Mouse (Mus musculus): ENCODE data around the gene Sppl3. TPM values are rescaled to one million over a fixed set of nuclear protein-coding genes. Genes with fewer than 3 reads are reported as not detected.

Sppl3 gene
- polyA plus RNA-seq, 1 experiment from 2014 or later, result 21.0 TPM

DNA sequence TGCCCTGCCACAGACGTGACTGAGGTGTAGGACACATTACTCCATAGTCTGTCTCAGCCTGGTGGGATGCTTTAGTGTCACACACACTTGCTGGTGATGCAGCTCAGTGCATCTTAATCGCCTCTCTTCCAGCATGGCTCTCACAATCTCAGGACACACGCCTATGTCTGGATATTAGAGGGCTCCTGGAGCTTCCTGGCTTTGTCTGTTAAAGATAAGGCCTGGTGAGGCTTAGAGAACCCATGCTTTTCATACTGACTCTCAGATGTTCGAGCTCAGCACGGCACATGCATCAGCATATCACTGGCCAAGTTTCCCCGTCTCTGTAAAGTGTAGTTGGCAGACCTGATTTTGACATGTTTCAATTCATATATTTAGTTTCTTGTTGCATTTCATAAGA lies 44.5 kb downstream of the Sppl3 start:
- Histone ChIP-seq H3K9ac (ENCODE audit: low read depth, low read length) (no peak overlapping the region), H3K4me2 (replicated peaks; ENCODE audit: low read depth, low read length) (no peak overlapping the region), H3K9me3 (ENCODE audit: control insufficient read depth, low read length) (no peaks in the 10 kb centered on the region), H3K4me3 (ENCODE audit: low read depth, low read length) (no peak overlapping the region), H3K36me3 (ENCODE audit: control insufficient read depth, insufficient read depth, low read length) (no peaks in the 10 kb centered on the region), H3K4me1 (replicated peaks; ENCODE audit: control insufficient read depth, insufficient read depth, low read length) (no peaks in the 10 kb centered on the region), H3K27ac (ENCODE audit: low read depth, low read length) (no peak overlapping the region), H3K27me3 (ENCODE audit: control insufficient read depth, insufficient read depth, low read length) (no peaks in the 10 kb centered on the region)
- ATAC-seq (ENCODE audit: low FRiP score), result no peak
- no peak for DNase-seq (ENCODE audit: low spot score)
- WGBS, result 85% methylated on average over 6 of the region's 6 CpGs

GRCm38 (mm10) chr5:115057153-115057552 lies 46.2 kb downstream of the Sppl3 start:
- ATAC-seq (ENCODE audit: low FRiP score), result no peak
- Histone ChIP-seq H3K9ac (ENCODE audit: low read depth, low read length) (no peak overlapping the region), H3K36me3 (ENCODE audit: control insufficient read depth, insufficient read depth, low read length) (no peaks in the 10 kb centered on the region), H3K4me1 (replicated peaks; ENCODE audit: control insufficient read depth, insufficient read depth, low read length) (no peaks in the 10 kb centered on the region), H3K4me3 (ENCODE audit: low read depth, low read length) (no peak overlapping the region), H3K27ac (ENCODE audit: low read depth, low read length) (no peak overlapping the region), H3K4me2 (replicated peaks; ENCODE audit: low read depth, low read length) (no peak overlapping the region), H3K9me3 (ENCODE audit: control insufficient read depth, low read length) (no peaks in the 10 kb centered on the region), H3K27me3 (ENCODE audit: control insufficient read depth, insufficient read depth, low read length) (no peaks in the 10 kb centered on the region)
- 95% methylated on average over 4 of the region's 4 CpGs for WGBS
- no peak for DNase-seq (ENCODE audit: low spot score)

- no peaks in the 10 kb centered on the region for H3K36me3 ChIP-seq (ENCODE audit: control insufficient read depth, insufficient read depth, low read length)
- H3K4me2 ChIP-seq (replicated peaks; ENCODE audit: low read depth, low read length), result no peak overlapping the region
- no peaks in the 10 kb centered on the region for H3K27me3 ChIP-seq (ENCODE audit: control insufficient read depth, insufficient read depth, low read length)
- no peaks in the 10 kb centered on the region for H3K4me1 ChIP-seq (replicated peaks; ENCODE audit: control insufficient read depth, insufficient read depth, low read length)
- H3K9ac ChIP-seq (ENCODE audit: low read depth, low read length), result no peak overlapping the region
- ATAC-seq (ENCODE audit: low FRiP score) (no peak), DNase-seq (ENCODE audit: low spot score) (no peak)
- no peak overlapping the region for H3K4me3 ChIP-seq (ENCODE audit: low read depth, low read length)
- H3K27ac ChIP-seq (ENCODE audit: low read depth, low read length), result no peak overlapping the region
- 92% methylated on average over 7 of the region's 7 CpGs for WGBS
- no peaks in the 10 kb centered on the region for H3K9me3 ChIP-seq (ENCODE audit: control insufficient read depth, low read length)
These were observed 47.8 kb downstream of the Sppl3 start for GRCm38 (mm10) chr5:115058584-115059297.

GRCm38 (mm10) chr5:115060067-115060695 lies 49.2 kb downstream of the Sppl3 start:
- H3K9ac ChIP-seq (ENCODE audit: low read depth, low read length), result no peak overlapping the region
- 89% methylated on average over 8 of the region's 8 CpGs for WGBS
- no peaks in the 10 kb centered on the region for H3K27me3 ChIP-seq (ENCODE audit: control insufficient read depth, insufficient read depth, low read length)
- no peaks in the 10 kb centered on the region for H3K4me1 ChIP-seq (replicated peaks; ENCODE audit: control insufficient read depth, insufficient read depth, low read length)
- ATAC-seq (ENCODE audit: low FRiP score), result no peak
- DNase-seq (ENCODE audit: low spot score), result no peak
- no peaks in the 10 kb centered on the region for H3K36me3 ChIP-seq (ENCODE audit: control insufficient read depth, insufficient read depth, low read length)
- H3K27ac ChIP-seq (ENCODE audit: low read depth, low read length), result no peak overlapping the region
- no peak overlapping the region for H3K4me2 ChIP-seq (replicated peaks; ENCODE audit: low read depth, low read length)
- H3K9me3 ChIP-seq (ENCODE audit: control insufficient read depth, low read length), result no peaks in the 10 kb centered on the region
- no peak overlapping the region for H3K4me3 ChIP-seq (ENCODE audit: low read depth, low read length)

DNA sequence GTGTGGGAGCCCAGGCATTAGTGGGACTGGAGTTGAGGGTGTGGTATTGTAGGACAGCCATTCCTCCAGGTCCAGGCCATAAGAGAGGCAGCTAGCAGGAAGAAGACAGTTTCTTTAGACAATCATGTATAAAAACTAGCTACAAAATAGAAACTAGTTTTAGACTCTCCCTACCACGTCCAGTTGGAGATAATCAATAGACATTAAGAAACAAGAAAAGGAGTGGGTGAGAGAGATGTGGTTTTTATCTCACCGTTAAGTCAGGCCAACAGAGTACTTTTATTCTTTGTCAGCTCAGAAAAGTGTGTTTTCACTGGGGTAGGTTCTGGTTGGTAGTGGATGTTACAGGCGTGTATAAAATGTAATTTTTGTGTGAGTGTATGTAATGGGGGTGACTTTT lies 50.0 kb downstream of the Sppl3 start:
- H3K9me3 ChIP-seq (ENCODE audit: control insufficient read depth, low read length), result no peaks in the 10 kb centered on the region
- no peak overlapping the region for H3K4me3 ChIP-seq (ENCODE audit: low read depth, low read length)
- DNase-seq (ENCODE audit: low spot score) (no peak), ATAC-seq (ENCODE audit: low FRiP score) (no peak)
- 93% methylated on average over 3 of the region's 3 CpGs for WGBS
- no peak overlapping the region for H3K27ac ChIP-seq (ENCODE audit: low read depth, low read length)
- H3K4me1 ChIP-seq (replicated peaks; ENCODE audit: control insufficient read depth, insufficient read depth, low read length), result no peaks in the 10 kb centered on the region
- no peak overlapping the region for H3K9ac ChIP-seq (ENCODE audit: low read depth, low read length)
- no peak overlapping the region for H3K4me2 ChIP-seq (replicated peaks; ENCODE audit: low read depth, low read length)
- H3K27me3 ChIP-seq (ENCODE audit: control insufficient read depth, insufficient read depth, low read length), result no peaks in the 10 kb centered on the region
- H3K36me3 ChIP-seq (ENCODE audit: control insufficient read depth, insufficient read depth, low read length), result no peaks in the 10 kb centered on the region

DNA sequence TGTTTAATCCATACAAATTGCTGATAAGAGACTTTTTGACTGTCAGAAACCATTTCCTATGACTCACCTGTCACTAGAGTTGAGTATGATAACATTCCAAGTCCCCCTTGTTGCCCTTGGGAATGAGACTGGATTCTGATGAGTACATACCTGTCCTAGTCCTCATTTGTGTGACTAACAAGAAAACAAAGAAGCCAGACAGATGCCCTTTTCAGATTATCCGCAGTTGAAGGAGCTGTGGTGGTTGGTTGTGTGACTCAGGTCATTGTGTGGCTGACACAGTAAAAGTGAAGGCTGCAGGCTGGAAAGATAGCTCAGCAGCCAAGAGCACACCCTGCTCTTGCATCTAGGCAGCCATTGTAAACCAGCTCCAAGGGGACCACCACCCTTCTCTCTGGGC lies 51.6 kb downstream of the Sppl3 start:
- Histone ChIP-seq H3K4me1 (replicated peaks; ENCODE audit: control insufficient read depth, insufficient read depth, low read length) (no peaks in the 10 kb centered on the region), H3K9me3 (ENCODE audit: control insufficient read depth, low read length) (no peaks in the 10 kb centered on the region), H3K27ac (ENCODE audit: low read depth, low read length) (no peak overlapping the region), H3K4me3 (ENCODE audit: low read depth, low read length) (no peak overlapping the region), H3K4me2 (replicated peaks; ENCODE audit: low read depth, low read length) (no peak overlapping the region), H3K27me3 (ENCODE audit: control insufficient read depth, insufficient read depth, low read length) (no peaks in the 10 kb centered on the region), H3K9ac (ENCODE audit: low read depth, low read length) (no peak overlapping the region), H3K36me3 (ENCODE audit: control insufficient read depth, insufficient read depth, low read length) (no peaks in the 10 kb centered on the region)
- WGBS, result 80% methylated on average over 1 of the region's 1 CpGs
- ATAC-seq (ENCODE audit: low FRiP score) (no peak), DNase-seq (ENCODE audit: low spot score) (no peak)

DNA sequence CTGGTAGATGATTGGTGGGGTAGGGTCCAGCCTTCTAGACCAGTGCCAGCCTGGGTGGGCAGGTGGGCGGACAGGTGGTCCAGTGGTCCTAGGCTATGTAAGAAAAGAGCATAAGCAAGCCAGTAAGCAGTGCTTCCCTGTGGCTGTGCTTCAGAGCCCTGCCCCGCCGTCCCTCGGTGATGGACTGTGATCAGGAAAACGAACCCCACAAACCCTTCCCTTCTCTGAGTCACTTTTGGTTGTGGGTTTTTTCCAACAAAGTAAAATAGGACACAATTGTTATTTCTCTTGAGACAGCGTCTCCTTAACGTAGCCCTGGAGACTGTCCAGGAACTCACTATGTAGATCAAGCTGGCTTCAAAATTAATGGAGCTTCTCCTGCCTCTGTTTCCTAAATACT lies 52.5 kb downstream of the Sppl3 start:
- Histone ChIP-seq H3K4me1 (replicated peaks; ENCODE audit: control insufficient read depth, insufficient read depth, low read length) (no peaks in the 10 kb centered on the region), H3K4me2 (replicated peaks; ENCODE audit: low read depth, low read length) (no peak overlapping the region), H3K27me3 (ENCODE audit: control insufficient read depth, insufficient read depth, low read length) (no peaks in the 10 kb centered on the region), H3K9ac (ENCODE audit: low read depth, low read length) (no peak overlapping the region), H3K4me3 (ENCODE audit: low read depth, low read length) (no peak overlapping the region), H3K27ac (ENCODE audit: low read depth, low read length) (no peak overlapping the region), H3K9me3 (ENCODE audit: control insufficient read depth, low read length) (no peaks in the 10 kb centered on the region), H3K36me3 (ENCODE audit: control insufficient read depth, insufficient read depth, low read length) (no peaks in the 10 kb centered on the region)
- DNase-seq (ENCODE audit: low spot score) (no peak), ATAC-seq (ENCODE audit: low FRiP score) (no peak)
- 95% methylated on average over 7 of the region's 7 CpGs for WGBS

DNA sequence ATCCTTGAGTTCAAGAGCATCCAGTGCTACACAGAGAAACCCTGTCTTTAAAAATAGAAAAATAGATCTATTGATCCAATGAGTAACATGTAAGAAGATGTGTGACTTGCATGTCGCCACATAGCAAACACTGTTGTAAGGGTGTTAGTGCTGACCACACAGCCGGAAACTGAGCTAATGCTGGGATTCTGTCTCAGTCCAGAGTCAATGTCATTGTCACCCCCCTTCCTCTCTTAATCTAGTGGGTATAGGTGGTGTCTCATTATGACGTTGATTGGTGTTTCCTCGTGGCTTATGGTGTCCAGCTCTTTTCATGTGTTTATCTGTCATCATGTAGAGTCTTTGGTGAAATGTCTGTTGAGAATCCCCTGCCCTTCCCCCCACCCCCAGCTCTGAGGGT lies 55.3 kb downstream of the Sppl3 start:
- H3K9ac ChIP-seq (ENCODE audit: low read depth, low read length), result no peak overlapping the region
- no peaks in the 10 kb centered on the region for H3K4me1 ChIP-seq (replicated peaks; ENCODE audit: control insufficient read depth, insufficient read depth, low read length)
- no peaks in the 10 kb centered on the region for H3K9me3 ChIP-seq (ENCODE audit: control insufficient read depth, low read length)
- no peak overlapping the region for H3K4me3 ChIP-seq (ENCODE audit: low read depth, low read length)
- ATAC-seq (ENCODE audit: low FRiP score) (no peak), DNase-seq (ENCODE audit: low spot score) (no peak)
- no peak overlapping the region for H3K4me2 ChIP-seq (replicated peaks; ENCODE audit: low read depth, low read length)
- H3K27me3 ChIP-seq (ENCODE audit: control insufficient read depth, insufficient read depth, low read length), result no peaks in the 10 kb centered on the region
- H3K27ac ChIP-seq (ENCODE audit: low read depth, low read length), result no peak overlapping the region
- 76% methylated on average over 4 of the region's 4 CpGs for WGBS
- H3K36me3 ChIP-seq (ENCODE audit: control insufficient read depth, insufficient read depth, low read length), result no peaks in the 10 kb centered on the region
